Mouse (Mus musculus) CH12.LX (cell line): ENCODE results near the gene Crat. TPM values are rescaled to one million over a fixed set of nuclear protein-coding genes. Genes with fewer than 3 reads are reported as not detected.

ENCODE experiments used
- DNase-seq: peaks from one replicate; pipeline ENCODE4 v3.0.0-alpha.2; 2013; ENCODE audit errors: extremely low read depth
- H3K27ac ChIP-seq: 2 replicates; pipeline ENCODE4 v1.5.1; 2012; ENCODE audit warnings: low read depth, mild to moderate bottlenecking, control low read depth, moderate library complexity; ENCODE audit not compliant: insufficient read depth
- H3K27me3 ChIP-seq: replicated peaks from 2 replicates; pipeline ENCODE3; 2012; ENCODE audit warnings: inconsistent platforms
- H3K36me3 ChIP-seq, 2 experiments: replicated peaks in 1 of 2; 2 replicates each; pipeline versions ENCODE3 to v1.6.1; 2012; ENCODE audit warnings: inconsistent platforms in 1 of 2, low read length in 1 of 2, mild to moderate bottlenecking in 1 of 2, mixed read lengths in 1 of 2, moderate library complexity in 1 of 2; ENCODE audit not compliant: control insufficient read depth in 1 of 2, insufficient read depth in 1 of 2
- H3K4me1 ChIP-seq, 2 experiments: 2 replicates each; pipeline ENCODE4 v1.6.1; 2012; ENCODE audit warnings: inconsistent platforms in 1 of 2, moderate library complexity in 1 of 2; ENCODE audit not compliant: insufficient read depth in 2 of 2, control insufficient read depth in 1 of 2
- H3K4me2 ChIP-seq: 2 replicates; pipeline ENCODE4 v1.6.1; 2012; ENCODE audit warnings: low read depth, mild to moderate bottlenecking, control low read depth; ENCODE audit not compliant: poor library complexity, insufficient read depth, severe bottlenecking
- H3K4me3 ChIP-seq, 3 experiments: fragments of 150-350 bp in 1 of 3; sonication (generic) in 1 of 3; replicated peaks in 1 of 3; 2 replicates each; pipeline versions ENCODE3 to v1.5.1; 2011 to 2012; ENCODE audit warnings: low read depth in 2 of 3, low read length in 2 of 3, mild to moderate bottlenecking in 2 of 3, moderate library complexity in 2 of 3, control low read depth in 1 of 3, improper control_type of control experiment in 1 of 3, inconsistent platforms in 1 of 3, mixed read lengths in 1 of 3; ENCODE audit not compliant: poor library complexity in 1 of 3
- H3K79me2 ChIP-seq: replicated peaks from 2 replicates; pipeline ENCODE4 v1.6.1; 2012; ENCODE audit warnings: mild to moderate bottlenecking, moderate library complexity; ENCODE audit not compliant: control insufficient read depth, poor library complexity, insufficient read depth, severe bottlenecking; ENCODE audit errors: extremely low read depth
- H3K9ac ChIP-seq: 2 replicates; pipeline ENCODE4 v1.6.1; 2012; ENCODE audit warnings: low read depth, mild to moderate bottlenecking, control low read depth, moderate library complexity; ENCODE audit not compliant: insufficient read depth
- H3K9me3 ChIP-seq: replicated peaks from 2 replicates; pipeline ENCODE3; 2012; ENCODE audit warnings: low read length, inconsistent platforms, mixed read lengths
- BHLHE40 ChIP-seq: IDR thresholded peaks from 2 replicates; pipeline ENCODE4 v1.6.1; 2011; ENCODE audit warnings: mild to moderate bottlenecking, low read depth, low read length, improper control_type of control experiment
- CTCF ChIP-seq, 2 experiments: IDR thresholded peaks in 1 of 2; conservative IDR thresholded peaks in 1 of 2; 2 replicates each; pipeline ENCODE4 v1.5.1; 2011 to 2012; ENCODE audit warnings: low read depth in 2 of 2, low read length in 2 of 2, improper control_type of control experiment in 1 of 2, inconsistent platforms in 1 of 2, mild to moderate bottlenecking in 1 of 2, moderate library complexity in 1 of 2
- ETS1 ChIP-seq: conservative IDR thresholded peaks from 2 replicates; pipeline ENCODE4 v1.6.1; 2012; ENCODE audit warnings: low read depth, mild to moderate bottlenecking, inconsistent platforms, low read length, improper control_type of control experiment, moderate library complexity
- JUND ChIP-seq: conservative IDR thresholded peaks from 2 replicates; pipeline ENCODE4 v1.6.1; 2011; ENCODE audit warnings: low read depth, low read length, improper control_type of control experiment
- KAT2A ChIP-seq: IDR thresholded peaks from 2 replicates; pipeline ENCODE4 v1.6.1; 2012; ENCODE audit warnings: low read length, improper control_type of control experiment, inconsistent platforms; ENCODE audit not compliant: insufficient replicate concordance
- MAZ ChIP-seq: IDR thresholded peaks from 2 replicates; pipeline ENCODE4 v1.6.1; 2012; ENCODE audit warnings: low read depth, mild to moderate bottlenecking, inconsistent platforms, low read length, improper control_type of control experiment, moderate library complexity
- MEF2A ChIP-seq: IDR thresholded peaks from 2 replicates; pipeline ENCODE4 v1.6.1; 2014; ENCODE audit warnings: low read depth, mild to moderate bottlenecking, inconsistent platforms, low read length, improper control_type of control experiment, borderline replicate concordance
- MYC ChIP-seq: IDR thresholded peaks from 2 replicates; pipeline ENCODE4 v1.6.1; 2011; ENCODE audit warnings: low read depth, mild to moderate bottlenecking, improper control_type of control experiment, low read length
- NRF1 ChIP-seq: IDR thresholded peaks from 2 replicates; pipeline ENCODE4 v1.6.1; 2014; ENCODE audit warnings: low read depth, mild to moderate bottlenecking, inconsistent platforms, low read length, improper control_type of control experiment, moderate library complexity
- PAX5 ChIP-seq: IDR thresholded peaks from 2 replicates; pipeline ENCODE4 v1.6.1; 2012; ENCODE audit warnings: low read length, inconsistent platforms, mixed read lengths
- POLR2AphosphoS2 ChIP-seq: IDR thresholded peaks from 2 replicates; pipeline ENCODE4 v1.6.1; 2011; ENCODE audit warnings: low read depth, low read length, improper control_type of control experiment
- SIN3A ChIP-seq: IDR thresholded peaks from 2 replicates; pipeline ENCODE4 v1.6.1; 2012; ENCODE audit warnings: low read length, improper control_type of control experiment, inconsistent platforms
- TBP ChIP-seq: conservative IDR thresholded peaks from 2 replicates; pipeline ENCODE4 v1.6.1; 2011; ENCODE audit warnings: low read depth, low read length, improper control_type of control experiment
- UBTF ChIP-seq: IDR thresholded peaks from 2 replicates; pipeline ENCODE4 v1.6.1; 2012; ENCODE audit warnings: low read depth, mild to moderate bottlenecking, inconsistent platforms, low read length, improper control_type of control experiment, moderate library complexity
- USF1 ChIP-seq: IDR thresholded peaks from 2 replicates; pipeline ENCODE4 v1.6.1; 2014; ENCODE audit warnings: low read depth, mild to moderate bottlenecking, inconsistent platforms, low read length, improper control_type of control experiment
- USF2 ChIP-seq: conservative IDR thresholded peaks from 2 replicates; pipeline ENCODE4 v1.6.1; 2011; ENCODE audit warnings: low read depth, low read length, improper control_type of control experiment
- ZC3H11A ChIP-seq: IDR thresholded peaks from 2 replicates; pipeline ENCODE4 v1.6.1; 2012; ENCODE audit warnings: low read depth, mild to moderate bottlenecking, inconsistent platforms, low read length, improper control_type of control experiment
- dilution Hi-C: fragments of 300-500 bp; cut with MboI; formaldehyde crosslinking; loops from 2 replicates; pipeline ENCODE4 v1.14.3; 2020; ENCODE audit warnings: low sequenced_read_pairs; ENCODE audit not compliant: extremely low pct_unique_long_range_greater_than_20kb, extremely low pct_ligation_motif_present
- in situ Hi-C: fragments of 300-500 bp; cut with MboI; formaldehyde crosslinking; loops from 3 replicates; pipeline ENCODE4 v1.14.3; 2019; ENCODE audit warnings: low sequenced_read_pairs, low pct_ligation_motif_present, low pct_unique_long_range_greater_than_20kb, mixed read lengths
- polyA plus RNA-seq: library from polyadenylated mRNA; unstranded; fragments of >175 nt; gene quantifications from 2 replicates; pipeline ENCODE4 v1.2.1, GENCODE M21; 2012; ENCODE audit warnings: low read depth; ENCODE audit not compliant: insufficient read length
- total RNA-seq, 2 experiments: library from RNA; depleted of rRNA; stranded (reverse); fragments of 300-350 nt in 1 of 2; fragments of >200 nt in 1 of 2; gene quantifications; 2 replicates each; pipeline ENCODE4 v1.2.3; 2012 to 2014

Crat gene
- total and polyA plus RNA-seq, 3 experiments: 1.7 to 4.5 (median 4.2) TPM

GRCm38 (mm10) chr2:30362865-30363264, 52.7 kb downstream of the Crat start:
- peak; percentile 15 for DNase-seq

GRCm38 (mm10) chr2:30360626-30361025, 55.0 kb downstream of the Crat start:
- Histone ChIP-seq H3K79me2 (no peaks in the 10 kb centered on the region), H3K4me3 (no peak overlapping the region), H3K4me2 (no peak overlapping the region), H3K9me3 (peaks cover 6% of the 10 kb centered on the region), H3K9ac (no peak overlapping the region), H3K36me3 (peaks cover 0 to 17% of the 10 kb centered on the region in 2 experiments), H3K27ac (no peak overlapping the region), H3K27me3 (no peaks in the 10 kb centered on the region), H3K4me1 (peaks cover 20 to 33% of the 10 kb centered on the region in 2 experiments)
- dilution Hi-C loops: no loop called here
- no peak for DNase-seq
- in situ Hi-C loops: no loop called here
- no peak for TF ChIP-seq KAT2A
- TF ChIP-seq UBTF: no peak
- TF ChIP-seq USF2: no peak
- no peak for TF ChIP-seq POLR2AphosphoS2
- no peak for TF ChIP-seq MAZ
- no peak for TF ChIP-seq NRF1
- no peak for TF ChIP-seq MYC
- TF ChIP-seq MEF2A: no peak
- no peak for TF ChIP-seq ZC3H11A
- no peak for TF ChIP-seq TBP
- TF ChIP-seq ETS1: no peak
- TF ChIP-seq USF1: no peak
- no peak for TF ChIP-seq BHLHE40
- TF ChIP-seq PAX5: no peak
- TF ChIP-seq JUND: no peak
- TF ChIP-seq SIN3A: no peak

More at GRCm38 (mm10) chr2:30362865-30363264, 52.7 kb downstream of the Crat start:
- dilution Hi-C loops (no loop called here), in situ Hi-C loops (no loop called here)
- Histone ChIP-seq H3K9me3 (peaks cover 6% of the 10 kb centered on the region), H3K27ac (no peak overlapping the region), H3K27me3 (no peaks in the 10 kb centered on the region), H3K4me3 (no peak overlapping the region), H3K36me3 (peaks cover 3 to 15% of the 10 kb centered on the region in 2 experiments), H3K4me1 (peaks cover 13 to 27% of the 10 kb centered on the region in 2 experiments), H3K79me2 (no peaks in the 10 kb centered on the region), H3K9ac (no peak overlapping the region), H3K4me2 (no peak overlapping the region)
- no peak for TF ChIP-seq POLR2AphosphoS2
- TF ChIP-seq CTCF (conservative IDR thresholded peaks at IDR 0.05 in 1 of 2, IDR thresholded peaks at IDR 0.05 in 1 of 2; ENCODE audit: low read depth in 2 of 2, low read length in 2 of 2): peak; percentile 28 to 44; a peak in 3 of 4 replicates
- no peak for TF ChIP-seq USF1
- no peak for TF ChIP-seq MYC
